Mouse (Mus musculus) MEL-GATA-1-ER (cell line): ENCODE data around the gene Ubl4b.

ENCODE experiments used
- DNase-seq: peaks from one replicate; pipeline ENCODE4 v3.0.0-alpha.2; 2012; ENCODE audit warnings: low read depth; ENCODE audit errors: extremely low read depth

The Ubl4b gene

DNA sequence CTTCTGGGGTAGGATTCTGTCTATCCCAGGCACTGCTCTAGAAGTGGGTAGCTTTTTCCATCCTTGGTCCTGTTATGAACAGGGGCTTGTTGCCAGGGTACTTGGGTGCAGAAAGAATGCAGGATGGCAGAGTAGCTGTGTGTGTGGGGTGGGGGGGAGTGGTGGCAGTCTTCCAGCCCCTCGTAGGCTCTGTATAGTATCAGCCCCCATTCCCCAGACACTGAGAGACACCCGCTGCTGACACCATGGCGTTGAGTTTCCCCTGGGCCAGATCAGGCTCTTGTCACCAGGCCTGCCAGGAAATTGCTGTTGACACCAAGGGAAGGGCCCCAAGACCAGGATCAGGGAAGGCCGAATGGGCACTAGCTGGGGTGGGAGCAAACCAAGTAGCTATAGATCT lies 13.8 kb upstream of the Ubl4b start:
- DNase-seq = no peak

DNA sequence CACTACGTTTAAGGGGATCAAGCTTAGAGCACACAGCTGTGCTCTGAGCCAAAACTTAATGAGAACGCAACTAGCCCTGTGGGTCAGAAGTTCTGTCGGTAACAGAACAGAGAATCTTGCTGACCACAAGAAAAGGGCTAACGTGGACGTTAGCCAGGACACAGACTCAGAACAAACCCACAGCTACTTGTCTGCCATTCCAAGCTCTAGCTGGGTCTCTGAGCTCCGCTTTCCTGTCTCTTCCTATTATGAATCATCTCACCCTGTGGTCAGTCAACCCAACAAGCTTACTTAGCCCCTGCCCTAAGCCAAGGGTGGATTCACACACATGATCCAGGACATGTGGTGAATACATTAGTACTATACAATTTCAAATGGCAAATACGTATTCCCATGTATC lies 12.9 kb upstream of the Ubl4b start:
- DNase-seq = no peak

DNA sequence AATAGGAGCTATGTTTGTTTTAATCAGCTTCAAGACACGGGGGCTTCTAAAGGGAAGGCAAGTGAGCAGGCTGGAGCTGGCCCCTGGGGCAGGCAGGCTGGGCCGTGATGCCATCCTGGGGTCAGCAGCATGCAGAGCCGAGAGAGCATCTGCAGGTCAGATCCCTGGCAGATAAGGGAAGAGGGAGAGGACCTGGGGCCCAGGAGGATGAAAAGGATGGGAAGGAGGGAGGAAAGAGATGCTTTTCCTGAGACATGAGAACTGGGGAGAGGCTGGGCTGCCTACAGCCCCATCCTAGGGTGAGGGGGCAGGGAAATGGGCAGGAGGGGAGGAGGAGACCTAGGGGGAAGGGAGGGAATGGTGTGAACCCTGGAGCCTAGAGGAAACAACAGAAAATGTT lies 10.5 kb upstream of the Ubl4b start:
- DNase-seq = no peak

DNA sequence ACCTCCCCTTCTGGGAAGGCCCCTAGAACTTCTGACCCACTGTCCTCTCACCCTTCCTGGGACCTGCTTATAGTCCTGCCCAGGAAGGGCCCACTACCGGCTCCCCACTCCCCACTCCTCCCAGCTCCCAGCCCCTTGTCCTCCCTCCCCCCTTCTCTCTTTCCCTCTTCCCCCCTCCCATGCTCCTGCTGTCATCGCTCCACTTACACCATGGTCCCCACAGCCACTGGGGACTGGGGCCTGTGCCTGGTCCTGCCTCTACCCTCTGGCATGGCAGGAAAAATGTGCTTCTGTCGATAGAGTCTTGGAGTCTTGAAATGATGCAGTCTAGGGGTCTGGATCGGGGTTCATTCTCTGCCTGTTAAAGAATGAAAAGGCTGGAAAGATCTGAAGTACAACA lies 9.0 kb upstream of the Ubl4b start:
- no peak for DNase-seq

DNA sequence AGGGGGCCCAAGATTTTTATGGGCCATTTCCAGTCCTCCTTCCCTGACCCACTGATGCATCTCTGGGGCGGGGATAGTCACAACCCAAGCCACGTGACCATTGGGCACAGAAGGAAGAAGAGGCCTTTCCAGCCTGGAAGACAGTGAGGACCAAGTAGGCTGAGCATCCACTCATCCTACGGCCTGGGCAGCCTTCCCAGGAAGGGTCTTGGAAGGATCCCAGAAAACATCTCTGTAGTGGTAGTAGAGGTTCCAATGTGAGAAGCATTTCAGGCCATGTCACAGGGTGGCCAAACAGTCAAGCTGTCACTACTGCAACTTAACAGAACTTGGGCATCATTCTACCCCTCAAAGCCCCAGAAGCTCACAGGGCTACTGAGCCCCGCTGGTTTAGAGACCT lies 7.7 kb upstream of the Ubl4b start:
- DNase-seq = no peak

DNA sequence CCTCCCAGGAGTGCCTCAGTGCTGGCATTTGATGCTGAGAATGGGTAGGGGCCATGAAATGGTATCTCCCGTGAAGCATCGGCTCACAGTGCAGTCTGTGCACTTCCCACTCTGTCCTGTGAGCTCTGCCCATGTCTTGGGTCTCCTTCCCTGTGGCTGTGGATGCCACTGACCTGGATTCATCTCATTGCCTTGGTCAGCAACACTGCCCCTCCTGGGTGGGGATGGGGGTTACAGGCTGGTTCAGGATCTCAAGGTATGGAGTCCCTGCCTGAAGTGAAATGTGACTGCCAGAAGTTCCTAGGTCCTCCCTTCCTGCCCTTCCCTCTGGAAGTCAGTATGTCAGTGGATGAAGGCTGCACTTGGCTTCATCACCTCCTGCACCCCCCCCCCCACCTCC lies 7.2 kb upstream of the Ubl4b start:
- DNase-seq = no peak

DNA sequence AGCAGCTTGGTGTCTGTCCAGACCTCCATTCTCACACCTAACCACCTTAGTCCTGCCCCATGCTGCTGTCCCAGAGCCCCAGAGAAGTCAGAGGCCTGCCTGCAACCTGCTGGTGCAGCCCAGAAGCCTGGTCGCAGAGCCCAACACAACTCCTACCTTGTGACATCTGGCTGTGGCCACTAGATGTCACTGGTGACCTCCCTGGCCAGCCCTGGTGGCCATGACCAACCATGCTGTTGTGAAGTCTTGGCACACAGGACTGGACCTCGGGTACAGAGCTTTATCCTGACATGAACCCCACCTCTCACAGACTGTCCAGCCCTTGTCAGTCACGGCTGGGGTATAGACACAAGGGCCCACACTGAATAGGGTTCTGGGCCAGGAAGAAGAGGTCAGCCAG lies 4.3 kb upstream of the Ubl4b start:
- peak; percentile 7 for DNase-seq

DNA sequence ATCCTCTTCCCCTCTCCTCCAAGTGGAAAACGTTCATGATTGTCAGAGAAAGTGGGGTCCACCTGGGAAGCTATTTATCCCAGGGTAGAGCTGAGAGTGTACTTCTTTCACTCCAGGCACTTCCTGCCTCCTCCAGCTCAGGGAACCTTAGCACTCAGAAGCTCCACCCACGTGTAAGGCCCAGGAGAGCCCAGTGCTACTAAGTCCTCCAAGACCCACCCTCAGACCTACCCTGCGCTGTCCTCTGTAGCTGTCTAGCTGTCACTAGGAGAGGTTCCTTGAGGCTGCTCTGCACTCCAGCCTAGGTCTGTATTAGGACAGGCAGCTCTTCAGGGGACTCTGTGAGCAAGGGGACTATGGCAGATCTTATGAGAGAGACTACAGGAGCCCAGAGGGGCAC lies 3.9 kb upstream of the Ubl4b start:
- no peak for DNase-seq

DNA sequence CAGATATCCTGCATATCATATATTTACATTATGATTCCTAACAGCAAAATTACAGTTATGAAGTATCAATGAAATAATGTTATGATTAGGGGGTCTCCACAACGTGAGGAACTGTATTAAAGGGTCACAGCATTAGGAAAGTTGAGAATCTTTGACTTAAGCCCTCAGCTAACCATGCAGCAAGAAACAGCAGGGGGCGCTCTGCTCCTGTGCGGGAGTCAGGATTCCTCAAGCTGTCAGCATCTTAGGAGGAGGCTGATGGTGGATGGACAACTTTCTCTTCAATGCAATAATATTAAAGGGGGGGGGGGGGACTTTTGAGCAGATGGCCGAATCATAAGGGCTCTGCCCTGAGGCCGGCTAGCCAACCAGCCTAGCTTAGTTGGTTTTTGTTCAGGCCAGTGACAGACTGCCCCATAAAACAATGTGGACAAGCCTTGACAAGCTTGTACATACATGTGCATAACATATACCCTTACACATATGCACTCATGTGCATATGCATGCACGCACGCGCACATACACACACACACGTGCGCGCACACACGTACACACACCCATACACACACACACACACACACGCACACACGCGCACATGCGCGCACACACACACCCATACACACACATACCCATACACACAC lies 4.3 kb downstream of the Ubl4b start:
- DNase-seq = peak; percentile 26

DNA sequence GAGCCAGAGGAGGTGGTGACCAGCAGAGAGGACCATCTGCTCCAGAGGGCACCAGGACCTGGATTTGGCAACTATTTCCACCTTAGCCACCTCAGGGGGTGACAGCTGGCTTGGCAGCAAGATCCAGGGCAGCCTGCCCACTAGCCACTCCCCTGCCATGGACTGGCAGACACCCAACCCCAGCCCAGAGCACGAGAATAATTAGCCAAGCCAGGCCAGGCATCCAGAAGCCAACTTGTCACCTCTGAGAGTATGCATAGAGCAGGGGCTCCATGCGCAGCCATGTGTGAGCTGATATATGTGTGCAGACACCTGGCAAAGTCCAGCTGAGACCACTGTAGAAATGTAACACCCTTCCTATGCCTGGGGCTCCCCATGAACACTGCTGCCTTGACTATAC lies 7.9 kb downstream of the Ubl4b start:
- no peak for DNase-seq

DNA sequence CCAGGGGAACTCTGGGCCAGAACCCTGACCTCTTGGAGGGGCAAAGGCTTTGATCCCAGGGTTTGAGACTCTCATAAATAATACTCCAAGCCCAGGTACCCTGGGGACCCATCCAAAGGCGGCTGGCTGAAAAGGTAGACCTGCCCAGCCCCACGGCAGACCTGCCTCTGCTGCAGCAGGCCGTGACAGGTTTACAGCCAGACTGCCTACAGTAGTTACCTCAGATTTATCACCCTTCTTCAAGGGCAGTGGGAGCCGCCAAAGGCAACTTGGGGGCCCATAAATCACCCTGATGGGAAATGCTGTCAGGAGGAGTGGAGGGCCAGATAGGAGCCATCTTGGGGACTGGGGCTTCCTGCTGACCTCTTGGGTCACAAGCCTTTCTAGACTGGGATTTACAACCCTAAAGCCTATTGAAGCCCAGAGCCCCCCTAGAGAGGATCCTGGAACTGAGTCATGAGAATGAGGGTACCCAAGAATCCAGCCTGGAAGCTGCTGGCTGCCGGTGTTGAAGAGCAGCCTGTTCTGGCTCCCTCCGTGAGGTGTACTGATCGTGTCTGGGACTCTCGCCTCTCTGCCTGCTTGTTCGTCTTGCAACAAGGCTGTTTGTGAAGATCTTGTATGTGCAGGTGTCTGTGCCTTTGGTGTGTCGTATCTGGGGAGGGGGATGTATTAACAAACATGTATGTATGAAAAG lies 9.0 kb downstream of the Ubl4b start:
- DNase-seq = no peak

DNA sequence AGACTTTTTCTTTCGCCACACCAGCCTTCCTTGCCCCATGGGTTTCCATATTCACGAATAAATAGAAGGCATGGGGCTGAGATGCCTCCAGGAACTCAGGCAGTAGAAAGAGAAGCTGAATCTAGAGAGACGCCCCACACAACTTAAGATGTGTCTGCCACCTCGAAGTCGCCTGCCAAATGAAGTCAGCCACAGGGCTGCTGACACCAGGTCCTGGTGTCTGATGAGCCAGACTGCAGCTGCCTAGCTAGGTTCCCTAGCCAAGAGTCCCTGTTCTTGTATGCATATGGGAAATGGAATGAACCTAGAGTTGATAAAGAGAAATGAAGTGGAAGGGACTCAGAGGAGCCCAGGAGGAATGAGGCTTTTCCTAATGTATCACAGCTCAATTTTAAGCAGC lies 9.6 kb downstream of the Ubl4b start:
- DNase-seq = no peak

DNA sequence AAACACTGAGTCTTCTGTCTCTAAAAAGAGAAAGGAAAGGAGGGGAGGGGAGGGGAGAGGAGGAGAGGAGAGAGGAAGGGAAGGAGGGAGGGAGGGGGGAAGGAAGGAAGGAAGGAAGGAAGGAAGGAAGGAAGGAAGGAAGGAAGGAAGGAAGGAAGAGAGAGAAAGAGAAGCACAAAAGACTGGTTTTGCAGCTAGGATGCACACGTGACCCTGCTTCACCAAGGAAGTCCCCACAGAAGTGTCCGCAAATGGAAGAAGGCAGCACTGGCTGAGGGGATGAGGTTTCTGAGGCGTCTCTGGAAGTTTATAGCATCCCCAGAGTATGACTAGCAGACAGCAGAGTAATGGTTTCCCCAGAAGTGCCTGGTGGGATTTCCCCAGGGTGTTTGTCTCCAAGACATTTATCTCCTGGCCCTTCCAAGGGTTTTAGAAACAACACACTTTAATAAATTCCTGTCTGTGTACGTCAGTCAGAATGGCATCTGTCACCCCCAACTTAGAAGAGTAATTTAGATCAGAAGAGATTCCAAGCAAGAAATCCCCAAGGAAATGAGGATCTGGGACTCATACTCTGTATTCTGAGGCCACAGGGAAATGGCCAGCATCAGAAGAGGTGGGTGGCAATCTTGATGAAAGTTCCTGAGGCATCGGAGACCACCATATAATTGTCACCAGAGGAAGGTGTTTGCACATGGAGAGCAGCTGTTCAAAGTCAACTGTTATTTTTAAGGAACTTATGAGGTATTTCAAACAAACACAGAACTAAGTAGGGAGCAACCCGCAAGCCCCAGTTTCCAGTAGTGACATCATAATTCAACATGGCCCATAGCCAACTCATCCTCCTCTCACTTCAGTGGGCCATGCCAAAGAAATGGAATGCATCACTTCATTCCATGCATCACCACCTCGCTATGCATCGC lies 11.5 kb downstream of the Ubl4b start:
- DNase-seq = no peak

DNA sequence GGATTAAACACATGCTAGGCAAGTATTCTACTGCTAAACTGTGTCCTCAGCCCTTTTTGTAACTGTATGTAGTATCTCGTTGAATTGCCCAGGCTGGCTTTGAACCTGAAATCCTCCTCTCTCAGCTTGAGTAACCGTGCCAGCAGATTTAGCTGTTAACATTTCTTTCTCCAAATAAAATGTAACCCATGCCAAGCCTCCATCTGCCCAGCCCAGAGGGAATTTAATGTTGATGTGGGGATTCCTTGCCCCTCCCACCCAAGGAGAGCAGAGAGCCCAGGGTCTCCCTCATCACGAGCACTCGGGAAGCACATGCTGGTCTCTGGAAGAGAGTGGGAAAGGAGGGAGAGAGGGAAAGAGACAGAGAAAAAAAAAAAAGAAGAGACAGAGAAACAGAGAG lies 12.3 kb downstream of the Ubl4b start:
- no peak for DNase-seq

DNA sequence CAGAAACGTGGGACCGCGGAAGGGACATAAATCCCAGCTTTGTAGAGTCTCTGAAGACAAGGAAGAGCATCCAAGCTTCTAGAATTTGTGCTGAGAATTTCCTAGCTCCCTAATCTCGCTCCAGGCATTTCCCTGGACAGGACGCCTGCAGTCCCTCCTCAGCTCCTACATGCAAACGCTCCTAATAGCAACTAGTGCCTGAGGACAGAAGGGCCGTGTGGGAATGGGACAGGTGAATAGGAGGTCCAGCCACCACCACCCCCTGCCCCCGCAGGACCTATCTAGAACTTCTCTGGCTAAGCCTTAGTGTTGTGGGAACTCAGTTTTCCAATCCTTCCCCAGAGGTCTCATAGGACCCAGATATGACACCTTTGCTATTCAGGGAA lies 17.4 kb downstream of the Ubl4b start:
- no peak for DNase-seq

DNA sequence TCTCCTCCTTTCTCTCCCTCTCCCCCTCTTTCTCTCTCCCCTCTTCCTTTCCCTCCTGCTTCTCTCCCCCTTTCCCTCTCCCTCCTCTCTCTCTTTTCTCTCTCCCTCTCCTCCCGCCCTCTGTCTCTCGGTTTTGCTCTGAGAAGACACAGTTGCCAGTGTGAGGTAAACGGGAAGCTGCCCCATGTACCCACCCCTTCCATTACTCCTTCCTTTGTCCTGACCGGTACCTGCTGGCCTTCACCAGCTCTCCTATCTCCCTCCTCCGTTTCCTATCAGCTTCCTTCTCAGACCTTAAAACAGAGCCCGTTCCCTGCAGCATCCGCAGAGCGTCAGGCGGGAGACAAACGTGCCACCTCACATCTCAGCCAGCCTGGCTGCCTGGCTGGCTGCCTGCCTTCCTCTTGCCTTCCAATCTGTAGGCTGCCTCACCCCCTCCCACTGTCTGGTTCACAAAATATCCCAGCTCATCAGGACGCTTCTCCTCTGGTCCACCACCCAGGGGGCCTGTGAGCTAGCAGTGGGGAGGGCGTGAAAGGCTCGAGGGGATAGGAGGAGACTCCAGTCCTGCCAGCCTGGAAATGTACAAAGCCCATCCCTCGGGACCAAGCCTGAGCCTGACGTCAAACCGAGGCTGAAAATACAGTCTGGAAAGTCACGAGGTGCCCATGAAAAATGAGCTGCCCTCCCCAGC lies 17.9 kb downstream of the Ubl4b start:
- DNase-seq = no peak

DNA sequence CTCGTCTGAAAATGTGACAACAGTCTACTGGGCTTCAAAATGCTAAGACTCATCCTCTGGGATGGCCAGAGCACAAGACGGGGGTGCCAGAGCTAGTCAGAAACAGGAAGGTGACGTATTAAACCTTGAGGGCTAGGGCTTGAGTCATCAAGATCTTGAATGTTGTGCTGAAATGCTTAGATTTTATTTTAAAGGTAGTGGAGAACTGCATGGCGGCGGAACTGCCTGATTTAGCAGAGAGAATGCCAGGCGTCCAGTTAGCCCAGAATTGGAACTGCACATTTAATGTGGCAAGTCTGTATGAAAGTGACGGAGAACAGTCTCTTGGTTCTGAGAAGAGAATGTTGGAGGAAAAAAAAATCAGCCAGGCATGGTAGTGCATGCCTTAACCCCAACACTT lies 19.9 kb downstream of the Ubl4b start:
- DNase-seq = no peak

DNA sequence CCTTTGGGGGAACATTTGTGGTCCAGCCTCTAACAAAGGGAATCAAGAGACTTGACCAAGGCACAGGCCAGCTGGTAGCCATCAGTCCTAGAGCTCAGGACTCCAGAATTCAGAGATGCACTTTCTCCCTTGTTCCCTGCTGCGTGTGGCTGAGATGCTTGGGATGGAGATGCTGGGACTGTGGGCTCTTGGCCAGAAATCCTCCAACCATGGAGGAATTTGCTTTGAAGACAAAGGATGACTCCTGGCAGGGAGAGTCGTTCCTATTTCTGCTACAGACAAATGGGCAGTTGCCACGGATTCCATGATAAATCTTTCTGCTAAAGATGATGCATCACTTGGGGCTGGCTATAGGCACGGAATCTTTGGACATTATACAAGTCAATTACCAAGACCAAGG lies 21.3 kb downstream of the Ubl4b start:
- no peak for DNase-seq

DNA sequence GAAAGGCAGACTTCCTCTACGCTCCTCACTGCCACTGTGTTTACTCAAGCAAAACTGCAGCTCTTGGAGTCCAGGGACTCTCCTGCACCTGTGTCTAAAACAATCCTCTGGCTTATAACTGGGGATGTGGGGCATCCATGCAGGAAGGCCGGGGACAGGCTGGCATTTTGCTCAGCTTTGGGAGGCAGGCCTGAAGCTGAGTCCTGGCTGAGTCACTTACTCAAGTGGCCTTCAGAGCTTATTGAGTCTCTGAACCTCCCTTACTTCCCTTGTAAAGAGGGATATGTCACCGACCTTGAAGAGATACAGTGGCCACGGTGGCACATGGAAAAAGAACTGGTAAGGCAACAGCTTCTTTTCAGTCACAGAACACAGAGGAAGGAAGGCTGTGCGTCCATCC lies 24.3 kb downstream of the Ubl4b start:
- DNase-seq = no peak

DNA sequence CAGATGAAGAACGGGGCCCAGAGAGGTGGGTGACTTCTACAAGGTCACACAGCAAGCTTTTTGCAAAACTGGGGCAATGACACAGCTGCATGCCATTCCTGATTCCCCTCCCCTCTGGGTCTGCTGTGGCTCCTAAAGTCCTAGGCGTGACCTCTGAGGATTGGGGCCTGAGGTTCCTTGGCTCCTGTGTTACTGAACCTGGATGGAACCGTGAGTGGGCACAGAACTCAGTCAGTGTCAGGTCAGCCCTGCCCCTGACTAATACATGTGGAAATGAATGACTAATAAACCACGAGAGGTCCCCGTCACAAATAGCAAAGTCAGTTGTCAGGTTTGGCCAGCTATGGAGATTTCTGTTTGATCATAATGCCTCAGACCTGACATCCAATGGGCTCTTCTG lies 25.7 kb downstream of the Ubl4b start:
- DNase-seq = no peak

DNA sequence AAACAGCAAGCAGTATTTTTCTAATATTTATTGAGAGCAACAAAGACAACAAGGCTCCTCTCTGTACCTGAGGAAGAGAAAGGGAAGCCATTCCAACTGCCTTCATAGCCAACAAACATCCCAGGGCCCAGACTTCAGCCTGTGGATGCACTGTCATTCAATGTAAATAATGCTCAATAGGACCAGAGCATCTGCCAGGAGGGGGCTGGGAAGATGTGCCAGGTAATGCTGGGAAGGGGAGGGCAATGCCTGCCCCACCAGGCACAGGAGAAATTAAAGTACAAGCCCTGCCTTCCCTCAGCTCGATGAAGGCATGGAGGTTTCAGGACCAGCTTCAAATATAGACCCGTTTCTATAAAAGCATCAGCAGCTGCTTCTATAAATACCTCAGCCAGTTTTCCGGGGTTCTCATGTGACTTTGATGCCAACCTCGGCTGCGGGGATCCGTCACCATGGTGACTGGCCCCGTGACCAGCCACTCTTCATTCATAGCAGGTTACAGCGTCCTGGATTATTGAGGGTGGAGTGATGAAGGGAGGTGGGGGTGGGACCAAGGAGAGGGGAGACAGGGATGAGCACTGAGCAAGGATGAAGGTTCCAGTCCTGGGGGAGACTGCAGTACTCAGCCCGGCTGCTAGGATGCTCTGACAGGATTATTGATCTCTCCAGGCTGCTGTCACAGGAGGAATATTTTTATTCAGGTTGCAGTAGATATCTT lies 26.3 kb downstream of the Ubl4b start:
- DNase-seq = no peak
